Mouse (Mus musculus) ES-E14 (cell line): ENCODE data around the gene Slc3a2. TPM values are rescaled to one million over a fixed set of nuclear protein-coding genes. Genes with fewer than 3 reads are reported as not detected.

Source experiments
- DNase-seq: peaks from one replicate; pipeline ENCODE4 v3.0.0-alpha.2; 2013; ENCODE audit warnings: low read depth, low spot score
- H3K27ac ChIP-seq: 2 replicates; pipeline ENCODE4 v1.5.1; 2012; ENCODE audit warnings: low read depth, mild to moderate bottlenecking, low read length, moderate library complexity, mixed read lengths; ENCODE audit not compliant: poor library complexity, insufficient read depth, severe bottlenecking
- H3K36me3 ChIP-seq: 2 replicates; pipeline ENCODE4 v1.6.1; 2012; ENCODE audit warnings: mild to moderate bottlenecking, low read length, moderate library complexity, mixed read lengths; ENCODE audit not compliant: control insufficient read depth, poor library complexity, insufficient read depth, severe bottlenecking
- H3K4me1 ChIP-seq, 2 experiments: fragments of 150-350 bp in 1 of 2; sonication (generic) in 1 of 2; 2 replicates each; pipeline ENCODE4 v1.6.1; 2012; ENCODE audit warnings: low read length in 2 of 2, mild to moderate bottlenecking in 1 of 2, mixed read lengths in 1 of 2; ENCODE audit not compliant: control insufficient read depth in 2 of 2, insufficient read depth in 2 of 2, poor library complexity in 1 of 2
- H3K4me3 ChIP-seq, 2 experiments: fragments of 150-350 bp in 1 of 2; sonication (generic) in 1 of 2; 2 replicates each; pipeline ENCODE4 v1.5.1; 2012; ENCODE audit warnings: low read length in 2 of 2, low read depth in 1 of 2, mild to moderate bottlenecking in 1 of 2, mixed read lengths in 1 of 2; ENCODE audit not compliant: insufficient read depth in 1 of 2, poor library complexity in 1 of 2, severe bottlenecking in 1 of 2
- H3K9ac ChIP-seq: 2 replicates; pipeline ENCODE4 v1.6.1; 2012; ENCODE audit warnings: low read depth, mild to moderate bottlenecking, low read length, mixed read lengths; ENCODE audit not compliant: poor library complexity, insufficient read depth, severe bottlenecking
- H3K9me3 ChIP-seq: fragments of 150-350 bp; sonication (generic); 2 replicates; pipeline ENCODE4 v1.6.1; 2012; ENCODE audit warnings: low read depth, mild to moderate bottlenecking, low read length; ENCODE audit not compliant: control insufficient read depth, insufficient read depth
- CHD2 ChIP-seq: IDR thresholded peaks from 2 replicates; pipeline ENCODE4 v1.6.1; 2014; ENCODE audit warnings: mild to moderate bottlenecking, low read depth, low read length, inconsistent platforms
- HCFC1 ChIP-seq: IDR thresholded peaks from 2 replicates; pipeline ENCODE4 v1.6.1; 2012; ENCODE audit warnings: low read length, inconsistent platforms, borderline replicate concordance; ENCODE audit not compliant: insufficient read depth
- MAFK ChIP-seq: IDR thresholded peaks from 2 replicates; pipeline ENCODE4 v1.6.1; 2014; ENCODE audit warnings: mild to moderate bottlenecking, low read depth, low read length, inconsistent platforms; ENCODE audit not compliant: insufficient read depth
- ZC3H11A ChIP-seq: IDR thresholded peaks from 2 replicates; pipeline ENCODE4 v1.6.1; 2012; ENCODE audit warnings: low read depth, mild to moderate bottlenecking, inconsistent platforms, low read length, borderline replicate concordance
- ZNF384 ChIP-seq: IDR thresholded peaks from 2 replicates; pipeline ENCODE4 v1.6.1; 2012; ENCODE audit warnings: low read depth, low read length, inconsistent platforms
- in situ Hi-C, 2 experiments: fragments of 600-800 bp; cut with MboI; formaldehyde crosslinking; loops; one replicate each; pipeline ENCODE4 v1.15.1; 2025; ENCODE audit warnings: low sequenced_read_pairs in 2 of 2, inconsistent platforms in 1 of 2; ENCODE audit not compliant: unreplicated experiment in 2 of 2
- total RNA-seq: library from RNA; depleted of rRNA; stranded (reverse); fragments of 300-350 nt; gene quantifications from 2 replicates; pipeline ENCODE4 v1.2.3, GENCODE M21; 2012; rRNA removed

Gene Slc3a2
- total RNA-seq, 1 experiment: 354 TPM

DNA sequence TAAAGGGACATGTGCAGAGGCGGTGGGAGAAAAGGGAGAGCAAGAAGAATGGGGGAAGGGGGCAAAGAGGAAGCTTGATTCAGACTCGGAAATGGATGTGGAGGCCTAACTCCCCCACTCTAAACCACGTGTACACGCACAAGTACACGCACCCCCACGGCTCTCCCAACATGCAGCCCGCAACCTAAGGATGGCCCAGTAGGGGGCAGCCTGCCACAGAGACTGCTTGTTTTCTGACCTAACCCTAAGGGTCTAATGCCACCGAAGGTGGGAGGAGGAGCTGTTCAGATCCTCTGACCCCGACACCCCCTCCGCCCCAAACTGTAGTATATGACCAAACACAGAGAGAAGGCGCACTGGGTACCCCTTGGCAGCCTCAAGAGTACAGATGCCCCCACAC lies 60.8 kb downstream of the Slc3a2 start:
- Histone ChIP-seq H3K27ac (no peak overlapping the region), H3K9me3 (no peaks in the 10 kb centered on the region), H3K36me3 (no peaks in the 10 kb centered on the region), H3K4me1 (peaks cover 0 to 5% of the 10 kb centered on the region in 2 experiments; a peak in 1 of 4 replicates), H3K4me3 (peak overlapping the region; percentile 44 to 51; a peak in 2 of 4 replicates), H3K9ac (no peak overlapping the region)
- peak; percentile 65 for DNase-seq
- no peak for TF ChIP-seq MAFK
- no peak for TF ChIP-seq ZNF384
- no peak for TF ChIP-seq ZC3H11A
- no peak for TF ChIP-seq HCFC1
- TF ChIP-seq CHD2: no peak
- in situ Hi-C loops: no loop called here

DNA sequence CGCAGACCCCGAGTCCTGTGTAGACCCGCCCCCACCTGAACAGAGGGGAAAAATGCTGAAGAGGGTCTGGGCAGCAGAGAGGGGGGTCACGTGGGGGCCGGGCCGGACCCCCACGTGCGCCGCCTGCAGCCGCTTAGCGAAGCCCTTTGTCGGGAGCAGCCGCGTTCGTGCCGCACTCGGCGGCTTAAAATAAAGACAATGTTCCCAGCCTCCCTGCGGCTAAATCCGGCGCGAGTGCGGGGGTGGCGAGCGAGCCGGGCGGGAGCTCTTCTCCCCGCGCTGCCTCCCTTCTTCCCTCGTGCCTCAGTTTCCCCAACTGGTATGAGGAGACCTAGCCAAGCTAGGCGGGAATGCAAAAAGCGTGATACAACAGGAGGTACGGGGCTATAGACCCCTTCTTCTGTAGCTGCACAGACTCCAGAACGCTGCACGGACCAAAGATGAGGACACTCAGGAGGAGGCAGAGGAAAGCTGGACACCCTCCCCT lies 61.3 kb downstream of the Slc3a2 start:
- peak overlapping the region; percentile 22; the same call in 1 of the 2 replicates for H3K9ac ChIP-seq
- TF ChIP-seq ZC3H11A (no peak), ZNF384 (no peak), CHD2 (no peak), HCFC1 (no peak), MAFK (no peak)
- no peaks in the 10 kb centered on the region for H3K36me3 ChIP-seq
- no peak for DNase-seq
- H3K4me3 ChIP-seq: peak overlapping the region; percentile 44 to 51
- H3K4me1 ChIP-seq: peaks cover 0 to 5% of the 10 kb centered on the region in 2 experiments; a peak in 1 of 4 replicates
- H3K27ac ChIP-seq: no peak overlapping the region
- no peaks in the 10 kb centered on the region for H3K9me3 ChIP-seq
- in situ Hi-C loops: no loop called here

Other genes starting within 250 kb of the Slc3a2 start
- not detected in 2 replicates for gene Slc22a8, start 132.1 kb downstream of the Slc3a2 start, total RNA-seq
- gene Slc22a6, start 105.3 kb downstream of the Slc3a2 start, total RNA-seq: not detected in 2 replicates
- gene Chrm1, start 59.6 kb downstream of the Slc3a2 start, total RNA-seq: 0.04 and 0.11 TPM in 2 replicates
- gene Wdr74, start 12.5 kb upstream of the Slc3a2 start, total RNA-seq: 173 and 180 TPM in 2 replicates
- 8.5 and 8.9 TPM in 2 replicates for gene 1700092M07Rik, start 17.3 kb upstream of the Slc3a2 start, total RNA-seq
- 66.3 and 73.2 TPM in 2 replicates for gene Stx5a, start 18.0 kb upstream of the Slc3a2 start, total RNA-seq
- gene Nxf1, start 33.7 kb upstream of the Slc3a2 start, total RNA-seq: 99.5 and 101 TPM in 2 replicates
- 77.3 and 125 TPM in 2 replicates for gene Tmem223, start 47.6 kb upstream of the Slc3a2 start, total RNA-seq
- gene Tmem179b, start 51.1 kb upstream of the Slc3a2 start, total RNA-seq: 45.9 and 51.2 TPM in 2 replicates
- 28.6 and 29.4 TPM in 2 replicates for gene Taf6l, start 63.0 kb upstream of the Slc3a2 start, total RNA-seq
- gene Polr2g, start 75.2 kb upstream of the Slc3a2 start, total RNA-seq: 113 and 144 TPM in 2 replicates
- gene Zbtb3, start 79.2 kb upstream of the Slc3a2 start, total RNA-seq: 3.4 TPM in 2 replicates
- 42.6 and 47.5 TPM in 2 replicates for gene Ttc9c, start 96.0 kb upstream of the Slc3a2 start, total RNA-seq
- 37.5 and 48.5 TPM in 2 replicates for gene Hnrnpul2, start 96.6 kb upstream of the Slc3a2 start, total RNA-seq
- 1.4 and 2.7 TPM in 2 replicates for gene AC129217.1, start 106.4 kb upstream of the Slc3a2 start, total RNA-seq
- 62.6 and 79.6 TPM in 2 replicates for gene Bscl2, start 114.1 kb upstream of the Slc3a2 start, total RNA-seq
- gene Gng3, start 115.8 kb upstream of the Slc3a2 start, total RNA-seq: 4.5 TPM in 2 replicates
- gene Lrrn4cl, start 127.4 kb upstream of the Slc3a2 start, total RNA-seq: 1.3 and 2.4 TPM in 2 replicates
- 207 and 220 TPM in 2 replicates for gene Ubxn1, start 148.1 kb upstream of the Slc3a2 start, total RNA-seq
- gene Uqcc3, start 157.6 kb upstream of the Slc3a2 start, total RNA-seq: 75.3 and 83.4 TPM in 2 replicates
- gene Lbhd1, start 160.4 kb upstream of the Slc3a2 start, total RNA-seq: 11.0 and 14.3 TPM in 2 replicates
- not detected in 2 replicates for gene Gm49403, start 160.6 kb upstream of the Slc3a2 start, total RNA-seq
- gene 1810009A15Rik, start 165.5 kb upstream of the Slc3a2 start, total RNA-seq: 146 and 214 TPM in 2 replicates
- not detected in 2 replicates for gene Gm49416, start 165.6 kb upstream of the Slc3a2 start, total RNA-seq
- gene Ints5, start 169.6 kb upstream of the Slc3a2 start, total RNA-seq: 54.0 and 59.3 TPM in 2 replicates
- 321 and 436 TPM in 2 replicates for gene Ganab, start 174.7 kb upstream of the Slc3a2 start, total RNA-seq
- 30.4 and 36.8 TPM in 2 replicates for gene B3gat3, start 197.0 kb upstream of the Slc3a2 start, total RNA-seq
- gene Rom1, start 206.0 kb upstream of the Slc3a2 start, total RNA-seq: 3.6 and 4.0 TPM in 2 replicates
- 20.6 and 22.2 TPM in 2 replicates for gene Eml3, start 206.2 kb upstream of the Slc3a2 start, total RNA-seq
- gene Mta2, start 218.5 kb upstream of the Slc3a2 start, total RNA-seq: 89.8 and 92.9 TPM in 2 replicates
- gene Tut1, start 230.5 kb upstream of the Slc3a2 start, total RNA-seq: 42.6 and 49.6 TPM in 2 replicates
- gene Eef1g, start 243.7 kb upstream of the Slc3a2 start, total RNA-seq: 1,417 and 1,811 TPM in 2 replicates